Mouse (Mus musculus): Measurements from ENCODE around the gene 6430571L13Rik. TPM values are rescaled to one million over a fixed set of nuclear protein-coding genes. Genes with fewer than 3 reads are reported as not detected.

6430571L13Rik gene
- 0.03 and 0.09 TPM in 2 replicates for polyA plus RNA-seq (2015; fragmentation: Nextera tagmentation; extraction: Ambion mirVana)

- H3K27ac ChIP-seq, result no peak within 1 kb of the TSS
- H3K4me3 ChIP-seq (replicated peaks), result peak within 1 kb of the TSS; percentile 63
- ATAC-seq (ENCODE audit: low read depth) (peak; percentile 85), DNase-seq (peak; percentile 68)
- H3K9ac ChIP-seq, result peak within 1 kb of the TSS; percentile 67
- H3K27me3 ChIP-seq, result peaks cover 40% of the 10 kb centered on the region
- H3K4me2 ChIP-seq, result peak within 1 kb of the TSS; percentile 84
- under 1% methylated on average over 34 of the region's 34 CpGs for WGBS (ENCODE audit: insufficient replicate concordance)
- no peaks in the 10 kb centered on the region for H3K36me3 ChIP-seq
- no peaks in the 10 kb centered on the region for H3K9me3 ChIP-seq (replicated peaks)
- H3K4me1 ChIP-seq (replicated peaks), result peaks cover 28% of the 10 kb centered on the region
These were observed at the start of gene 6430571L13Rik for GRCm38 (mm10) chr9:107340267-107340859. Gene 6430571L13Rik, plus strand, starts transcription at chr9:107340602.

DNA sequence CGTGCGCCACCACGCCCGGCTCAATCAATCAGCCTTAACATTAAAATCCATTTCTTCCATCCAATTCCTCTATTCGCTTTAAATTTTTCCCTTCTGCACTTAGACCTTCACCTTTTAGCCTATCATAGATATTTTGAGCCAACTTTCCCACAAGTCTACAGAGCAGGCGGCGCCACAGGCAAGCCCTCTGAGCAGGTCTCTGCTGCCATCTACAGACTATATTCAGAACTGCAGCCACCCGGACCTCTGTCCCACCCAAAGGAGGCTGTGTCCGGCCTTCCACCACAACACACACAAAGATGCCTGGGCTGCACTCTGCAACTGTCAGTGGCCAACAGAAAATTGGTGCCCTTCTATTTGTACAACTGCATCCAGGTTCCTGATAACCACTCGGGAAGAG, 49.5 kb upstream of the 6430571L13Rik start:
- peaks cover 62% of the 10 kb centered on the region for H3K4me1 ChIP-seq (replicated peaks)
- no peak overlapping the region for H3K4me2 ChIP-seq
- no peak overlapping the region for H3K4me3 ChIP-seq (replicated peaks)
- peaks cover 10% of the 10 kb centered on the region; the same call in 1 of the 2 replicates for H3K27me3 ChIP-seq
- ATAC-seq (ENCODE audit: low read depth) (no peak), DNase-seq (no peak)
- no peaks in the 10 kb centered on the region for H3K36me3 ChIP-seq
- no peak overlapping the region for H3K9ac ChIP-seq
- H3K9me3 ChIP-seq (replicated peaks), result no peaks in the 10 kb centered on the region
- WGBS (ENCODE audit: insufficient replicate concordance), result 32% methylated on average over 10 of the region's 10 CpGs
- H3K27ac ChIP-seq, result no peak overlapping the region

DNA sequence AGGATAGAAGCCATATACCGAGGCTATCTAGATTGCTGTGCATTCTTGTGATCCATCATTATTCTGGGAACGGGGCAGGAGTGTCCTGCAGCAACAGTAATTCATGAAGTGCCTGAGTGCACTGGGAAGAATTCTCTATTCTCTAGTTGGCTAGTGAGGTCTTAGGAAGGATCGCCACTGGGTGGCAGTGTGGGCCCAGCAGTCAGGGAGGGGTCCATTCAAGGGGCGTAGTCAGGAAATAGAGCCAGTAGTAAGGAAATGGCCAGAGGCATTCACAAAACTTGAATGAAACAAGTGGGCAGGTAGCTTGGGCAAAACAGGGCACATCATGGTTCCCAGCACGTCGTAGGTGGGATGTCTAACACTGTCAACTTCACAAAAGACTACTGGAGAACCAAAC, 46.2 kb upstream of the 6430571L13Rik start:
- H3K36me3 ChIP-seq, result no peaks in the 10 kb centered on the region
- no peak overlapping the region for H3K27ac ChIP-seq
- peaks cover 10% of the 10 kb centered on the region; the same call in 1 of the 2 replicates for H3K27me3 ChIP-seq
- peaks cover 57% of the 10 kb centered on the region for H3K4me1 ChIP-seq (replicated peaks)
- DNase-seq (peak; percentile 72), ATAC-seq (ENCODE audit: low read depth) (no peak)
- no peaks in the 10 kb centered on the region for H3K9me3 ChIP-seq (replicated peaks)
- H3K4me3 ChIP-seq (replicated peaks), result no peak overlapping the region
- 2% methylated on average over 6 of the region's 6 CpGs for WGBS (ENCODE audit: insufficient replicate concordance)
- no peak overlapping the region for H3K4me2 ChIP-seq
- H3K9ac ChIP-seq, result no peak overlapping the region

GRCm38 (mm10) chr9:107295616-107296015, 44.8 kb upstream of the 6430571L13Rik start:
- peaks cover 10% of the 10 kb centered on the region; the same call in 1 of the 2 replicates for H3K27me3 ChIP-seq
- 3% methylated on average over 4 of the region's 4 CpGs for WGBS (ENCODE audit: insufficient replicate concordance)
- peak; percentile 13 for ATAC-seq (ENCODE audit: low read depth)
- H3K4me2 ChIP-seq, result peak overlapping the region; percentile 93
- peak overlapping the region; percentile 75 for H3K9ac ChIP-seq
- H3K9me3 ChIP-seq (replicated peaks), result no peaks in the 10 kb centered on the region
- H3K4me3 ChIP-seq (replicated peaks), result peak overlapping the region; percentile 65
- peak; percentile 59 for DNase-seq
- H3K27ac ChIP-seq, result peak overlapping the region; percentile 95
- H3K36me3 ChIP-seq, result peaks cover 10% of the 10 kb centered on the region
- peaks cover 57% of the 10 kb centered on the region for H3K4me1 ChIP-seq (replicated peaks)

- Histone ChIP-seq H3K4me1 (replicated peaks) (peaks cover 57% of the 10 kb centered on the region), H3K4me3 (replicated peaks) (peak within 1 kb of the TSS; percentile 65), H3K36me3 (peaks cover 12% of the 10 kb centered on the region), H3K4me2 (peak within 1 kb of the TSS; percentile 93), H3K27me3 (peaks cover 10% of the 10 kb centered on the region; the same call in 1 of the 2 replicates), H3K27ac (peak within 1 kb of the TSS; percentile 95), H3K9ac (peak within 1 kb of the TSS; percentile 76), H3K9me3 (replicated peaks) (no peaks in the 10 kb centered on the region)
- ATAC-seq (ENCODE audit: low read depth), result no peak
- no peak for DNase-seq
These were observed 44.6 kb upstream of the 6430571L13Rik start, which contains the start of gene Cish for GRCm38 (mm10) chr9:107296016-107296040. Gene Cish, plus strand, starts transcription at chr9:107296026.

- H3K4me3 ChIP-seq (replicated peaks), result peak overlapping the region; percentile 65
- peaks cover 59% of the 10 kb centered on the region for H3K4me1 ChIP-seq (replicated peaks)
- H3K9ac ChIP-seq, result peak overlapping the region; percentile 75
- no peaks in the 10 kb centered on the region for H3K9me3 ChIP-seq (replicated peaks)
- H3K27me3 ChIP-seq, result peaks cover 10% of the 10 kb centered on the region; the same call in 1 of the 2 replicates
- peak; percentile 17 for ATAC-seq (ENCODE audit: low read depth)
- WGBS (ENCODE audit: insufficient replicate concordance), result under 1% methylated on average over 14 of the region's 14 CpGs
- peak overlapping the region; percentile 93 for H3K4me2 ChIP-seq
- H3K36me3 ChIP-seq, result peaks cover 14% of the 10 kb centered on the region
- peak overlapping the region; percentile 95 for H3K27ac ChIP-seq
- no peak for DNase-seq
These were observed 44.4 kb upstream of the 6430571L13Rik start for GRCm38 (mm10) chr9:107296041-107296440.

DNA sequence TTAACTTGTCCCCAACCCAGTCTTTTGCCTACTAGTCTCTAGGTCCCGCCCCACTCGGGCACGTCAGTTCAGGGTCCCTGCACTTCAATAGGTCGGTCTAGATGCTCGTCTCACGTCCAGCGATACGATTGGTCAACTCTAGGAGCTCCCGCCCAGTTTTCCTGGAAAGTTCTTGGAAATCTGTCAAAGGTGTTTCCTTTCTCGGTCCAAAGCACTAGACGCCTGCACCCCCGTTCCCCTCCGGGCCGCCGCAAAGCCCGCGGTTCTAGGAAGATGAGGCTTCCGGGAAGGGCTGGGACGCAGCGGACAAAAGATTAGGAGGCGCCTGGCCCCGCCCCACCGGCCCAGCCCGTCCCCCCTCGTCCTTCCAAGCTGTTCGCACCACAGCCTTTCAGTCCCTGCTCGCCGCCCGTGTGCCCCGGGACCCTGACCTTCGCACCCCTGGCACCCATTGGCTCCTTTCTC, 43.9 kb upstream of the 6430571L13Rik start:
- peaks cover 10% of the 10 kb centered on the region; the same call in 1 of the 2 replicates for H3K27me3 ChIP-seq
- peaks cover 64% of the 10 kb centered on the region for H3K4me1 ChIP-seq (replicated peaks)
- no peaks in the 10 kb centered on the region for H3K9me3 ChIP-seq (replicated peaks)
- peak overlapping the region; percentile 76 for H3K9ac ChIP-seq
- H3K36me3 ChIP-seq, result peaks cover 19% of the 10 kb centered on the region
- H3K27ac ChIP-seq, result peak overlapping the region; percentile 95
- DNase-seq (peak; percentile 95), ATAC-seq (ENCODE audit: low read depth) (peak; percentile 91)
- peak overlapping the region; percentile 65 for H3K4me3 ChIP-seq (replicated peaks)
- WGBS (ENCODE audit: insufficient replicate concordance), result under 1% methylated on average over 31 of the region's 31 CpGs
- H3K4me2 ChIP-seq, result peak overlapping the region; percentile 93

GRCm38 (mm10) chr9:107297059-107297458, 43.3 kb upstream of the 6430571L13Rik start:
- Histone ChIP-seq H3K27ac (peak overlapping the region; percentile 95), H3K4me1 (replicated peaks) (peaks cover 69% of the 10 kb centered on the region), H3K9me3 (replicated peaks) (no peaks in the 10 kb centered on the region), H3K4me2 (peak overlapping the region; percentile 93), H3K36me3 (peaks cover 24% of the 10 kb centered on the region), H3K4me3 (replicated peaks) (peak overlapping the region; percentile 65), H3K27me3 (peaks cover 10% of the 10 kb centered on the region; the same call in 1 of the 2 replicates), H3K9ac (peak overlapping the region; percentile 76)
- 12% methylated on average over 16 of the region's 16 CpGs for WGBS (ENCODE audit: insufficient replicate concordance)
- ATAC-seq (ENCODE audit: low read depth), result no peak
- DNase-seq, result no peak

GRCm38 (mm10) chr9:107297658-107298057, 42.7 kb upstream of the 6430571L13Rik start:
- peak overlapping the region; percentile 76 for H3K9ac ChIP-seq
- H3K36me3 ChIP-seq, result peaks cover 29% of the 10 kb centered on the region
- peak overlapping the region; percentile 95 for H3K27ac ChIP-seq
- DNase-seq, result no peak
- peaks cover 75% of the 10 kb centered on the region for H3K4me1 ChIP-seq (replicated peaks)
- no peak for ATAC-seq (ENCODE audit: low read depth)
- peak overlapping the region; percentile 65 for H3K4me3 ChIP-seq (replicated peaks)
- WGBS (ENCODE audit: insufficient replicate concordance), result 56% methylated on average over 4 of the region's 4 CpGs
- peak overlapping the region; percentile 93 for H3K4me2 ChIP-seq
- peaks cover 6% of the 10 kb centered on the region; the same call in 1 of the 2 replicates for H3K27me3 ChIP-seq
- no peaks in the 10 kb centered on the region for H3K9me3 ChIP-seq (replicated peaks)

DNA sequence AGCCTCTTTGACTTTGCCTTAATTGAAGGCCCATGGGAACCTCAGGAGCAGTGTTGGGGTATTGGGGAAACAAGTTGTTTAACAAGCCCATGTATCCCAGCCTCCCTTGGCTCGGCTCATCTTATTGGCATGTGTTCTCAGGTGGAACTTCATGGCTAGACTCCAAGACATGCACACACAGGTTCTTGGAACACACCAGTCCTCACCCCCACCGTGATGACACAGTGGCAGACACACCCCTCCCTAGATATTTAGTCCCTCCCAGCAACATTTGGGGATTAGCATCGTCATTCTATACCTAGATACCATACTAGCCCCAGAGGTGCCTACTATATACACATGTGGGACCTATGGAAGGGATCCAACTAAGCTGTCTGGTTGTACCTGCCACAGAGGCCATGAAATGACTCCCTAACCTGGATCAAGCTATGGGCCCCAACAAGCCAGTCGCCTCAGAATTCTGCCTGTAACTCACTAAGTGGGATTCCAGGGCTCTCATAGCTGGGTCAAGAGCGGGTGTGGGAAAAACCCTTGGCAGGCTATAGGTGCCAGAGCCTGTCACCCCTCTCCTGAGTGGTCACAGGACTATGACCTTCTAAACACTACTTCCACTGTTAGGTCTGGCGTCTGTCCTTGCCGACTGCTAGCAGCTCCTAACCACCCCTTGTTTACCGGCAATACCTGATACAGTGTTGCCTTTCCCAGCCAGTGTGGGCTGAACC, 42.2 kb upstream of the 6430571L13Rik start:
- peak; percentile 64 for DNase-seq
- H3K27me3 ChIP-seq, result 0 out of 2 replicates have a peak, but pooled peaks cover under 1% of the 10 kb centered on the region
- H3K4me3 ChIP-seq (replicated peaks), result peak overlapping the region; percentile 65
- H3K9ac ChIP-seq, result peak overlapping the region; percentile 76
- peak overlapping the region; percentile 95 for H3K27ac ChIP-seq
- peak overlapping the region; percentile 93 for H3K4me2 ChIP-seq
- 57% methylated on average over 8 of the region's 8 CpGs for WGBS (ENCODE audit: insufficient replicate concordance)
- peaks cover 29% of the 10 kb centered on the region for H3K36me3 ChIP-seq
- peak; percentile 65 for ATAC-seq (ENCODE audit: low read depth)
- peaks cover 81% of the 10 kb centered on the region for H3K4me1 ChIP-seq (replicated peaks)
- H3K9me3 ChIP-seq (replicated peaks), result no peaks in the 10 kb centered on the region

GRCm38 (mm10) chr9:107298876-107299275, 41.5 kb upstream of the 6430571L13Rik start:
- DNase-seq (no peak), ATAC-seq (ENCODE audit: low read depth) (no peak)
- Histone ChIP-seq H3K9ac (peak overlapping the region; percentile 76), H3K27ac (peak overlapping the region; percentile 95), H3K4me3 (replicated peaks) (peak overlapping the region; percentile 65), H3K4me1 (replicated peaks) (peaks cover 87% of the 10 kb centered on the region), H3K9me3 (replicated peaks) (no peaks in the 10 kb centered on the region), H3K27me3 (no peaks in the 10 kb centered on the region), H3K36me3 (peaks cover 33% of the 10 kb centered on the region), H3K4me2 (peak overlapping the region; percentile 93)
- WGBS (ENCODE audit: insufficient replicate concordance), result 78% methylated on average over 6 of the region's 6 CpGs

All from liver, embryonic 13.5 days (tissue).